Mouse (Mus musculus): ENCODE data around the gene Atp13a2. TPM values are rescaled to one million over a fixed set of nuclear protein-coding genes. Genes with fewer than 3 reads are reported as not detected.
A peak's percentile ranks its signal among the peaks of the same experiment; 100 is the strongest.

Gene Atp13a2
- polyA plus RNA-seq, 1 experiment from 2014 or later, result 140 TPM

DNA sequence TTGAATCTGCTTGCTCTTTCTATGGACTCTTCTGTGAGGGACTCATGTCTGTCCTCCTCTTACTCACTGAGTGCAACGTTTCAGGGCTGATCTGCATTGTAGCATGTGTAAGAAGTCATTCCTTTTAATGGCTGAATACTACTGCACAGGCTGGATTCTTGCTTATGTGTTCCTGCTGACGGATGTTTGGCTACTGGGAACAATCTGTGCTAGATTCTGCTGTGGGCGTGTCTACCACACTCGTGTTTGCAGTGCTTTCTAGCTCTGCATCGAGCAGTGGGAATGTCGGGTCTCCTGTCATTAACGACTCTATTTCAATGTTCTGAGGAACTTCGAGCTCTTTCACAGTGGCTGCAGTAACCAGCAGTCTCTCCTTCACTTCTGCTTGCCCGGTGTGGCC, 37.4 kb downstream of the Atp13a2 start:
- no peak overlapping the region for H3K9ac ChIP-seq
- H3K27ac ChIP-seq, result no peak overlapping the region
- no peak overlapping the region for H3K4me3 ChIP-seq
- H3K27me3 ChIP-seq, result no peaks in the 10 kb centered on the region
- 84% methylated on average over 9 of the region's 9 CpGs for WGBS
- peaks cover 67% of the 10 kb centered on the region for H3K36me3 ChIP-seq
- H3K4me2 ChIP-seq, result no peak overlapping the region
- ATAC-seq (ENCODE audit: low FRiP score), result no peak
- peaks cover 36% of the 10 kb centered on the region for H3K4me1 ChIP-seq (replicated peaks)
- no peaks in the 10 kb centered on the region for H3K9me3 ChIP-seq

DNA sequence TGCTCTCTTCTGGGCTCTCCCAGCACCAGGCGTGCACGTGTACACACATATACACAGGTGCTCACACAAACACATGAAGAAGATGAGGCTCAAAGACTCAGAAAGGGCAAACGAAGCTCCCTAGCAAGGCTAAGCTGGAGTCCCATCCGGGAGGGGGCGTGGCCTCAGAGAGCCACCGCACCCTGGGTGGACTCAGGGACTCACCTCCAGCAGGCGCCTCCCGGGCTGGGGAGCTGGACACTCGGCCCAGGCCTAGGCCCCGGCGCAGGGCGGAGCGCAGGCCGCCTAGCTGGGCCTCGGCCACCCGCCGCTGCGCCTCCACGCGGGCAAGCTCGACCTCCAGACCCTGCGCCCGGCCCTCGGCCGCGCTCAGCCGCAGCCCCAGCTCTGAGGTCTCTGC, 38.3 kb downstream of the Atp13a2 start:
- no peaks in the 10 kb centered on the region for H3K27me3 ChIP-seq
- peaks cover 73% of the 10 kb centered on the region for H3K36me3 ChIP-seq
- H3K4me1 ChIP-seq (replicated peaks), result peaks cover 27% of the 10 kb centered on the region
- no peak overlapping the region for H3K4me2 ChIP-seq
- H3K27ac ChIP-seq, result no peak overlapping the region
- no peak for ATAC-seq (ENCODE audit: low FRiP score)
- WGBS, result 79% methylated on average over 15 of the region's 27 CpGs
- H3K4me3 ChIP-seq, result no peak overlapping the region
- H3K9ac ChIP-seq, result no peak overlapping the region
- H3K9me3 ChIP-seq, result no peaks in the 10 kb centered on the region

DNA sequence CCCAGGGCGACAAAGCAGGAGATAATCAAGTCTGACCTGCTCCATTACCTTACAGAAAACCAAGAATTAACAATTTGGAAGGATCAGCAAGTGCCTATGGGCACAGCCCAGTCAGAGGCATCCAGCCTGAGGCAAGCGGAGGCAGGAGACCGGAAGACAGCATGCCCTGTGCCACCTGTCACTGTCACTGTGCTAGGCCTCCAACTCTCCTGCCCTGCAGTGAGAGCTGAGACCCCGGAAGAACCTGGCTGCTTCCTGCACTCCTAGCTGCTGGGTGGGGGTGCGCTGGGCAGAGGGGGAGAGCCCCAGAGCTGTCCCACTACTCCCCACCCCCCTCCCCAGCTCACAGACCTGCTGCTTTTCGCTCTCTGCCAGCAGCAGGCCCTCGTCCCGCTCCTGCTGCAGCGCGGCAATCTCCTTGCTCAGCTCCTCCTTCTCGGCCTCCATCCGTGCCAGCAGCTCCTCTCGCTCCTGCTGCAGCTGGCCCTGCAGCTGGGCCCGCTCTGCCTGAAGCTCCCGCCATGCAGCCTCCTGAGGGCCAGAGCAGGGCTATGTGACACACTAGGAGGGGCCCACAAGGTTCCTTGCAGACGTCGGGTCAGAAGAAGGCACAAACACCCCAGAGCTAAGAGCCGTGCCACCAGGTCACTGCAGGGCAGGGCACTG, 44.0 kb downstream of the Atp13a2 start:
- 85% methylated on average over 18 of the region's 18 CpGs for WGBS

DNA sequence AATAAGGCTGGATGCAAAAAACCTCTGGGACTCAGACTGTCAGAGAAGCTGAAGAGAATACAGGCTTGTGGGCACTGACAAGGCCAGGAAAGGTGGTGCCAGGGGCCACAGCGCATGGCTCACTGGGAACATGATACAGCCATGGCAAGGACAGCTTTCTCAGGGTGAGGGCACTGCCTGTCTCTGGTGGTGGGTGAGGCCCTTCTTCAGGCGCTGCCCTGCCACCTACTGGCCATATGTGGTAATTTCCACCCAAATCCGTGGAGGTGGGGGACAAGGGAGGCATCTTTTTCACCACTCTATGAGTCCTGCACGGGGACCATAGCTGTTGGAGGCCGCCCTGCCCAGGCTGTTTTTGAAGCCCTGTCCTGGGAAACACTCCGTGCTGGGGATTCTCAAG, 45.1 kb downstream of the Atp13a2 start:
- H3K27ac ChIP-seq, result no peak overlapping the region
- H3K9me3 ChIP-seq, result no peaks in the 10 kb centered on the region
- peak; percentile 53 for ATAC-seq (ENCODE audit: low FRiP score)
- peaks cover 15% of the 10 kb centered on the region for H3K4me1 ChIP-seq (replicated peaks)
- H3K4me2 ChIP-seq, result no peak overlapping the region
- no peak overlapping the region for H3K4me3 ChIP-seq
- H3K36me3 ChIP-seq, result peaks cover 81% of the 10 kb centered on the region
- 0 out of 2 replicates have a peak overlapping the region, but pooled peaks have one; percentile 14 for H3K9ac ChIP-seq
- H3K27me3 ChIP-seq, result no peaks in the 10 kb centered on the region
- 18% methylated on average over 6 of the region's 6 CpGs for WGBS

More for the DNA sequence above, 44.0 kb downstream of the Atp13a2 start:
- peaks cover 15% of the 10 kb centered on the region for H3K4me1 ChIP-seq (replicated peaks)
- H3K9ac ChIP-seq, result peak overlapping the region; percentile 14; the same call in 1 of the 2 replicates
- no peak overlapping the region for H3K4me3 ChIP-seq
- ATAC-seq (ENCODE audit: low FRiP score), result no peak
- no peaks in the 10 kb centered on the region for H3K9me3 ChIP-seq
- no peak overlapping the region for H3K4me2 ChIP-seq
- no peak overlapping the region for H3K27ac ChIP-seq
- no peaks in the 10 kb centered on the region for H3K27me3 ChIP-seq
- peaks cover 79% of the 10 kb centered on the region for H3K36me3 ChIP-seq

DNA sequence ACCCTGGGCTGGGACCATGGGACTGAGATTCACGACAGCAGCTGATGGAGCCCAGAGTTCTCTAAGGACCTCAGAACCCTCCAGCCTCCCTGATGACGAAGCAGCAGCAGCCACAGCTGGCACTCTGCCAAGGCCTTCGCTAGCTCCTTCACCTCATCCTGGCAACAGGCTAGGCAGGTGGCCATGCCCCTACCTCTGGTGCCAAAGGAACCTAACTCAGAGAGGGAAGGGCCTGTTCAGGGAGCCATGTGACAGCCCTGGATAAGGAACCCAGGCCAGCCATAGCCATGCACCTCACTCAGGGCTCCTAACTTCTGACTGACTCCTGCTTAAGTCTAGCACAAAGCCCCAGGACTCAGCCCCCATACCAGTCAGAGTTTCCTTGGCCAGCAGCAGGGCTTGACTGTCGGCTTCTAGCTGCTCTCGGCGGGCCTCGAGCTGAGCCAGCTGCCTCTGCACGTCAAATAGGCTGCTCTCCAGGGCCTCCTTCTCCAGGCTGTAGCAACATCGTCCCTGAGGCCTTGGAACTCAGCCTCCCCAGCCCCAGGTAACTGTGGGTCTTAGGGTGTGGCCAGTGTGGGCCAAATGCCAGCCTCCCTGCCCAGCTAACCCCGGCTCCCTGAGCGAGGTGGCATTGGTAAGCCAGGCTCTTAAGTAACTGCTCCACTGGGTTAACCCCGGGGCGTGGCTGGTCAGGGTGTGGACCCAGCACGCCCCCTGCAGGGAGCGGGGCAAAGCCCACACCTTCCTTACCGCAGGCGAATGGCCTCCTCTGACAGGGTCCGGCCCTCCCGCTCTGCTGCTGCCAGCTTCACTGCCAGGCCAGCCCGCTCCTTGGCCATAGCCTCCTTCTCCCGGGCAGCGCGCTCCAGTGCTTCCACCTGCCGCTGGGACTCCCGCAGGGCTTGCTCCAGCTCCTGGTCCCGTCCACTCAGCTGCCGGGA, 47.2 kb downstream of the Atp13a2 start:
- WGBS, result 79% methylated on average over 27 of the region's 27 CpGs
- H3K27ac ChIP-seq, result peak overlapping the region; percentile 35
- no peaks in the 10 kb centered on the region for H3K9me3 ChIP-seq
- H3K27me3 ChIP-seq, result no peaks in the 10 kb centered on the region
- H3K4me3 ChIP-seq, result no peak overlapping the region
- ATAC-seq (ENCODE audit: low FRiP score), result no peak
- H3K4me1 ChIP-seq (replicated peaks), result peaks cover 15% of the 10 kb centered on the region
- peaks cover 77% of the 10 kb centered on the region for H3K36me3 ChIP-seq
- H3K9ac ChIP-seq, result no peak overlapping the region; the same call in 1 of the 2 replicates
- no peak overlapping the region for H3K4me2 ChIP-seq

DNA sequence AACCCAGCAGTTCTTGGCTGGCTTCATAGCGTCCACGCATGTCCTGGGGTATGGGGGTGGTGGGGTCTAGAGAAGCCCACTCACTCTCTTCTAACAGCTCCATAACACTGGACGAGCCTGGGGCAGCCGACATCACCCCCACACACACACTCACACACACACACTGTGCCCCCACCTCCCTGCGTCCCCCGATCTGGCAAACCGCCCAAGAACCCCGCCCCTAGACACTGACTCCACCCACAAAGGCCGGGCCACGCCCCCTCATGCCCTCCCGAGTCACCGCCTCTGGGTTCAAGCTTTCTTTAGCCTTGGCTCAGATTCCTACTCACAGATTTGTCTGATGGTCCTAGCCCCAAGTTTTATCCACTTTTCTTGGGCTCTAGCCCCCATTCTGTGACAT, 54.4 kb downstream of the Atp13a2 start:
- Histone ChIP-seq H3K9ac (no peak overlapping the region), H3K4me1 (replicated peaks) (peaks cover 5% of the 10 kb centered on the region; the same call in 1 of the 2 replicates), H3K27ac (no peak overlapping the region), H3K27me3 (no peaks in the 10 kb centered on the region), H3K36me3 (peaks cover 64% of the 10 kb centered on the region), H3K4me3 (no peak overlapping the region), H3K4me2 (no peak overlapping the region), H3K9me3 (no peaks in the 10 kb centered on the region)
- WGBS, result 44% methylated on average over 12 of the region's 12 CpGs
- no peak for ATAC-seq (ENCODE audit: low FRiP score)

DNA sequence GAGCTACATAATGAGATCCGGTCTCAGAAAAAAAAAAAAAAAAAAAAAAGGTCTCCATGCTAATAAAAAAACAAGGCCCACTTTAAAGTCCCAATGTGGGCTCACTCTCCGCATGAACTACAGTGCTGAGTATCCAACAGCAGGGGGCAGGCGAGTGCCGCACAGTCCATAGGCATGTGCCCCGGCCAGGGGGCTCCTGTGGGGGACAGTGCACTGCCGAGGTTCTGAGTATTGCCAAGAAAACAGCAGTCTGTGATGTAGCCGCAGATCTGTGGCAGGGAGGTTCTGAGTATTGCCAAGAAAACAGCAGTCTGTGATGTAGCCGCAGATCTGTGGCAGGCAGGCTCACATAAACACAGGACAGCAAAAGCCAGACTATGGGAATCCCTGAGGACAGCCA, 58.1 kb downstream of the Atp13a2 start:
- Histone ChIP-seq H3K9me3 (no peaks in the 10 kb centered on the region), H3K9ac (no peak overlapping the region), H3K4me3 (no peak overlapping the region), H3K27ac (0 out of 2 replicates have a peak overlapping the region, but pooled peaks have one; percentile 37), H3K36me3 (peaks cover 46% of the 10 kb centered on the region), H3K27me3 (no peaks in the 10 kb centered on the region), H3K4me2 (no peak overlapping the region), H3K4me1 (replicated peaks) (peaks cover 42% of the 10 kb centered on the region)
- ATAC-seq (ENCODE audit: low FRiP score), result no peak
- WGBS, result 19% methylated on average over 8 of the region's 8 CpGs

DNA sequence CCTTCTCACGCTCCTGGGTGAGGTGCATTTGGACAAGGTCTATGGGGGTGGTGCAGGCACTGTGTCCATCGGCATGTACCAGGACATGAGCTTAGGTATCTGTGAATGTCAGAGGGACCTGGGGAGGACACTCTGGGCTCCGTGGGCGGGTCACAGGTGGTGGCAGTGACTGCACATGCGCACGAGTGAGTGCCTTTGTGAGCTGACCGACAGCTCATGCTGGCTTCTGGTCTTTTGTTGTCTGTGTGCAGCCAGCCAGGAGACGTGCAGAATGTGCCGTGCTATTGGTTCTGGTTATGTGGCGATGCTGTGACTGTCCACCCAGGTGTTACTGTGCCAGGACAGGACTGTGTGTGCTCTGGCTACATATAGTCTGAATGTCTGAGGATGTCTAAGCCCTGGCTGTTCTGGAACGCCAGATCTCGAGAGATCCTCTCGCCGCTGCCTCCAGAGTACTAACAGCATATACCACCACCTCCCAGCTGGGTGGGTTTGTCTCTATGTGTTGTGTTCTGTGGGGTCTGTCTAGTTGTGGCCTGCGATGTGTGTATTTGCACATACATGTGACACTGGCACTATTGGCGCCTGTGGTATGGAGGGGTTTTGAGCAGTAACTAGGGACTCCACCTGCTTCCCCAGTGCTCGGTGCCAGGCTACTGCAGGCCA, 62.3 kb downstream of the Atp13a2 start:
- Histone ChIP-seq H3K4me1 (replicated peaks) (peaks cover 76% of the 10 kb centered on the region), H3K4me3 (peak overlapping the region; percentile 7; the same call in 1 of the 2 replicates), H3K27ac (peak overlapping the region; percentile 97), H3K9ac (peak overlapping the region; percentile 70), H3K9me3 (no peaks in the 10 kb centered on the region), H3K36me3 (peaks cover 16% of the 10 kb centered on the region), H3K27me3 (no peaks in the 10 kb centered on the region), H3K4me2 (peak overlapping the region; percentile 40)
- ATAC-seq (ENCODE audit: low FRiP score), result peak; percentile 18
- WGBS, result 27% methylated on average over 17 of the region's 17 CpGs

DNA sequence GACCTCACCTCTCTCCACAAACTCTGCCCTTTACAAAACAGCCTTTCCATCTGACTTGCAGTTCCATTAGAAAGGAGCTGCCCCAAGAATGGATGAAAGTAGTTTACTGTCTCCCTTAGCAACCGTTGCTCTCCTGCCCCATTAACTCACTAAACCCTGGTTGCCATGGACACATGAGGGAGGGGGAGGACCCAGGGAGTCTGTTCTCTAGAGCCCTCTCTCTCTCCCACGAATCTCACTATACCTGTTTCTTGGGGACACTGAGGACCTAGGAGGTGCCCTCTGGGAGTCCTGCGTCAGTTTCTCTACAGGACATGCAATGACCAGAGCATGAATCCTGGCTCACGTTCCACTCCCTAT, 62.8 kb downstream of the Atp13a2 start:
- H3K4me1 ChIP-seq (replicated peaks), result peaks cover 81% of the 10 kb centered on the region
- peak overlapping the region; percentile 40 for H3K4me2 ChIP-seq
- peaks cover 15% of the 10 kb centered on the region for H3K36me3 ChIP-seq
- H3K27ac ChIP-seq, result peak overlapping the region; percentile 97
- no peaks in the 10 kb centered on the region for H3K9me3 ChIP-seq
- H3K27me3 ChIP-seq, result no peaks in the 10 kb centered on the region
- H3K9ac ChIP-seq, result peak overlapping the region; percentile 70
- ATAC-seq (ENCODE audit: low FRiP score), result peak; percentile 43; the same call in 1 of the 2 replicates
- H3K4me3 ChIP-seq, result peak overlapping the region; percentile 7; the same call in 1 of the 2 replicates
- 12% methylated on average over 4 of the region's 4 CpGs for WGBS

DNA sequence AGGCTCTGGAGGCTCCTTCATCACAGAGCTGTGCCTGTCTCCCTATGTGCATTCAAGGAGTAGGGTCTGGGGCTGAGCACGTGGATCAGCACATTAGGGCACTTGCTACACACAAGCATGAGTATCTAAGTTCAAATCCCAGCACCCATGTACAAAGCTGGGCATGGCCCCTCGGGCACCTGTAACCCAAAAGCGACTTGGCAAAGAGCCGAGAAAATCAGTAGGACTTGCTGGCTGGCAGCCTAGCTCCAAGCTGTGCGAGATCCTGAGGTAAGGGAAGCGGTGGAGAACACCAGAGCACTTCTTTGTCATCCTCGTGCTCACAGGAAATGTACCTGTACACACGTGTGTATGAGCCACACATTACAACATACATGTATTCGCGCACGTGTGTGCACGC, 65.8 kb downstream of the Atp13a2 start:
- 88% methylated on average over 12 of the region's 12 CpGs for WGBS
- ATAC-seq (ENCODE audit: low FRiP score), result no peak
- peaks cover 63% of the 10 kb centered on the region for H3K4me1 ChIP-seq (replicated peaks)

DNA sequence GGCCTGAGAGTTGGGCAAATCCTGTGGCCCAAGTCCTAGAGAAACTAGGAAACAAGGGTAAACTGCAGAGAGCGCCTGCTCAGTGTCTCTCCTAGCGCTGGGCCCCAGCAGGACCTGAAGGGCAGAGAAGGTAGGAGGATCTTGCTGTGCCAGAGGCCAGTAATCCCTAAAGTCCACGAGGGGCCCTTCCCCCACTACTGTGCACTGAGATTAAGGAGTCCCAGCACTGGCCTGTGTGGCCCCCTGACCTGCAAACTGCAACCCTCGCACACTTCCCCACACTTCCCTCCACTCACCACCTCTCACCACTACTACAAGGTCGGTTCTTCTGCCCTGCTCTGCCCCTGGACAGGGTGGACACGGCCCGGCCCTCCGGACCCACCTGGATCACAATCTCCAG, 66.5 kb downstream of the Atp13a2 start:
- Histone ChIP-seq H3K4me1 (replicated peaks) (peaks cover 56% of the 10 kb centered on the region), H3K4me3 (0 out of 2 replicates have a peak overlapping the region, but pooled peaks have one; percentile 2), H3K9me3 (no peaks in the 10 kb centered on the region), H3K36me3 (peaks cover 18% of the 10 kb centered on the region), H3K27ac (peak overlapping the region; percentile 71), H3K4me2 (peak overlapping the region; percentile 34), H3K27me3 (no peaks in the 10 kb centered on the region), H3K9ac (peak overlapping the region; percentile 66)
- no peak for ATAC-seq (ENCODE audit: low FRiP score)
- 56% methylated on average over 8 of the region's 8 CpGs for WGBS

More for the DNA sequence above, 65.8 kb downstream of the Atp13a2 start:
- H3K4me2 ChIP-seq, result no peak overlapping the region
- H3K36me3 ChIP-seq, result peaks cover 16% of the 10 kb centered on the region
- H3K4me3 ChIP-seq, result no peak overlapping the region
- H3K27me3 ChIP-seq, result no peaks in the 10 kb centered on the region
- peak overlapping the region; percentile 71 for H3K27ac ChIP-seq
- no peak overlapping the region; the same call in 1 of the 2 replicates for H3K9ac ChIP-seq
- no peaks in the 10 kb centered on the region for H3K9me3 ChIP-seq

Data from hindbrain, embryonic 13.5 days (tissue).